Mouse (Mus musculus) CD4-positive, CD25-positive, alpha-beta regulatory T cell, adult 2 months (primary cell): Measurements from ENCODE around the gene Ly6g6d.

ENCODE experiments used
- DNase-seq: peaks from one replicate; pipeline ENCODE4 v3.0.0-alpha.2; 2012; ENCODE audit warnings: low read depth, low spot score

The Ly6g6d gene

GRCm38 (mm10) chr17:35100196-35100765 is 22.4 kb upstream of the Ly6g6d start:
- no peak for DNase-seq

- no peak for DNase-seq
Measured at GRCm38 (mm10) chr17:35097164-35097655, 19.3 kb upstream of the Ly6g6d start.

- no peak for DNase-seq
Measured at GRCm38 (mm10) chr17:35096597-35096996, 18.7 kb upstream of the Ly6g6d start.

- no peak for DNase-seq
Measured at GRCm38 (mm10) chr17:35094475-35095365, 16.9 kb upstream of the Ly6g6d start.

GRCm38 (mm10) chr17:35092403-35093198 is 14.7 kb upstream of the Ly6g6d start:
- DNase-seq, result no peak

GRCm38 (mm10) chr17:35090166-35090932 is 12.5 kb upstream of the Ly6g6d start:
- no peak for DNase-seq

- peak; percentile 96 for DNase-seq
Measured at GRCm38 (mm10) chr17:35088825-35089644, 11.2 kb upstream of the Ly6g6d start, which contains the start of gene Abhd16a. Abhd16a (plus strand) TSS chr17:35089263.

- peak; percentile 37 for DNase-seq
Measured at GRCm38 (mm10) chr17:35088151-35088550, 10.3 kb upstream of the Ly6g6d start.

- no peak for DNase-seq
Measured at GRCm38 (mm10) chr17:35085208-35085865, 7.5 kb upstream of the Ly6g6d start, which contains the start of gene Ly6g6f. Ly6g6f (minus strand) TSS chr17:35085610.

- no peak for DNase-seq
Measured at GRCm38 (mm10) chr17:35083929-35084497, 6.1 kb upstream of the Ly6g6d start.

- DNase-seq, result no peak
Measured at GRCm38 (mm10) chr17:35082841-35083576, 5.1 kb upstream of the Ly6g6d start.

- DNase-seq, result no peak
Measured at GRCm38 (mm10) chr17:35080710-35081109, 2.8 kb upstream of the Ly6g6d start.

GRCm38 (mm10) chr17:35080248-35080647 is 2.4 kb upstream of the Ly6g6d start:
- DNase-seq, result no peak

- no peak for DNase-seq
Measured at GRCm38 (mm10) chr17:35079778-35080177, 1.9 kb upstream of the Ly6g6d start.

GRCm38 (mm10) chr17:35077285-35077684 is 580 bp downstream of the Ly6g6d start:
- DNase-seq, result no peak

GRCm38 (mm10) chr17:35076507-35077176 is 1.2 kb downstream of the Ly6g6d start, which contains the start of gene Ly6g6e:
Ly6g6e (plus strand) TSS chr17:35076902.
- no peak for DNase-seq

- no peak for DNase-seq
Measured at GRCm38 (mm10) chr17:35074097-35074496, 3.8 kb downstream of the Ly6g6d start.

GRCm38 (mm10) chr17:35071454-35071853 is 6.4 kb downstream of the Ly6g6d start:
- DNase-seq, result no peak
